Mouse (Mus musculus) kidney, postnatal 0 days (tissue): ENCODE measurements around the gene Klhl22. TPM values are rescaled to one million over a fixed set of nuclear protein-coding genes. Genes with fewer than 3 reads are reported as not detected.
"Not testable (repeated sequence)": the region's sequence is repeated elsewhere in the genome, so short reads cannot be mapped to it uniquely, and the experiment has no call there.

ENCODE experiments used
- ATAC-seq: fragments of 200-750 bp; cut with Nextera tagmentation; replicated peaks from 2 replicates; pipeline ENCODE4 v1.8.0; 2017; ENCODE audit warnings: low read depth, moderate number of reproducible peaks, moderate TSS enrichment, moderate library complexity; ENCODE audit not compliant: low FRiP score
- DNase-seq: peaks from one replicate; pipeline ENCODE4 v3.0.0-alpha.2; 2016; ENCODE audit warnings: low spot score
- H3K27ac ChIP-seq: fragments of 300-500 bp; sonication (generic); 2 replicates; pipeline ENCODE4 v1.5.1; 2014; ENCODE audit warnings: mild to moderate bottlenecking
- H3K27me3 ChIP-seq: fragments of 300-500 bp; sonication (generic); 2 replicates; pipeline ENCODE4 v1.6.1; 2014; ENCODE audit warnings: low read length, mixed read lengths; ENCODE audit not compliant: insufficient read depth
- H3K36me3 ChIP-seq: fragments of 300-500 bp; sonication (generic); 2 replicates; pipeline ENCODE4 v1.6.1; 2014; ENCODE audit warnings: low read length, mixed read lengths; ENCODE audit not compliant: insufficient read depth
- H3K4me1 ChIP-seq: fragments of 300-500 bp; sonication (generic); replicated peaks from 2 replicates; pipeline ENCODE4 v1.6.1; 2014; ENCODE audit warnings: antibody characterized with exemption, low read length, mixed read lengths; ENCODE audit not compliant: insufficient read depth
- H3K4me2 ChIP-seq: fragments of 300-500 bp; sonication (generic); 2 replicates; pipeline ENCODE4 v1.6.1; 2014; ENCODE audit warnings: mild to moderate bottlenecking, low read length, moderate library complexity, mixed read lengths
- H3K4me3 ChIP-seq: fragments of 300-500 bp; sonication (generic); replicated peaks from 2 replicates; pipeline ENCODE4 v1.5.1; 2014; ENCODE audit warnings: low read depth, low read length
- H3K9ac ChIP-seq: fragments of 300-500 bp; sonication (generic); 2 replicates; pipeline ENCODE4 v1.6.1; 2014; ENCODE audit warnings: low read depth, low read length
- H3K9me3 ChIP-seq: fragments of 300-500 bp; sonication (generic); replicated peaks from 2 replicates; pipeline ENCODE4 v1.6.1; 2016; ENCODE audit warnings: low read length, inconsistent platforms, mixed read lengths
- CTCF ChIP-seq: IDR thresholded peaks from 2 replicates; pipeline ENCODE4 v1.5.1; 2016; ENCODE audit warnings: antibody characterized with exemption, low read depth, mild to moderate bottlenecking, moderate library complexity
- WGBS: fragments of 180-500 bp; shearing (Covaris S2); extraction: QIAGEN DNeasy Blood & Tissue Kit; methylation state at CpG from one replicate; pipeline ENCODE4 v1.1.7; 2014; 5-methylcytosine and 5-hydroxymethylcytosine counted together
- polyA plus RNA-seq: library from polyadenylated mRNA; unstranded; fragments of >200 nt; fragmentation: Nextera tagmentation; extraction: Ambion mirVana; gene quantifications from 2 replicates; pipeline ENCODE4 v1.2.1, GENCODE M21; 2015

Gene Klhl22
- polyA plus RNA-seq, 1 experiment from 2014 or later: 39.3 TPM

GRCm38 (mm10) chr16:17733646-17734045, 25.8 kb upstream of the Klhl22 start:
- Histone ChIP-seq H3K27ac (no peak overlapping the region), H3K4me1 (no peaks in the 10 kb centered on the region), H3K27me3 (no peaks in the 10 kb centered on the region), H3K4me2 (0 out of 2 replicates have a peak overlapping the region, but pooled peaks have one; percentile 34), H3K36me3 (no peaks in the 10 kb centered on the region), H3K9ac (no peak overlapping the region), H3K9me3 (no peaks in the 10 kb centered on the region), H3K4me3 (no peak overlapping the region)
- 47% methylated on average over 2 of the region's 2 CpGs for WGBS
- ATAC-seq (no peak), DNase-seq (no peak)
- TF ChIP-seq CTCF: no peak

DNA sequence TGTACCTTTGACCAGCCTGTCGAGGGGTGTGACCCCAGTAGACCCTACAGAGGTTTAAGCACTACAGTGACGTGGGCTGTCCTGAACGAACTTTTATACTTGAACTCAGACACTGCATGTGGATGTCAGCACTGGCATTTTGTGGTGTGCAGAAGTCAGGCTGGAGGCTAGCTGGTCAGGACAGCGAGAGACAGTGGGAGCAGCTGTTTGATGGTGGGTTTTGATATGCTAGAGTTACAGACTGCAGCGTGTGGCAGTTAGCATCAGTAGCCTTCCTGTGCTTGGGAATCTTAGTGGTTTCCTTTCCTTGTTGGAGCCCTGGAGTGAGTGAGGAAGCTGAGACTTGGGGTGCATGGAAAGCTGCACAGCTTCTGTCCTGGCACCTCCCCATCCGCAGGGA, 24.5 kb upstream of the Klhl22 start:
- ATAC-seq: not testable (repeated sequence)
- WGBS: 85% methylated on average over 6 of the region's 6 CpGs

GRCm38 (mm10) chr16:17736156-17736555, 23.3 kb upstream of the Klhl22 start:
- Histone ChIP-seq H3K9ac (no peak overlapping the region), H3K4me1 (no peaks in the 10 kb centered on the region), H3K4me3 (no peak overlapping the region), H3K36me3 (no peaks in the 10 kb centered on the region), H3K4me2 (no peak overlapping the region), H3K9me3 (no peaks in the 10 kb centered on the region), H3K27me3 (no peaks in the 10 kb centered on the region), H3K27ac (no peak overlapping the region)
- DNase-seq (no peak), ATAC-seq (no peak)
- WGBS: 46% methylated on average over 4 of the region's 4 CpGs
- no peak for TF ChIP-seq CTCF

More for the DNA sequence above, 24.5 kb upstream of the Klhl22 start:
- H3K9me3 ChIP-seq, H3K36me3 ChIP-seq, H3K27me3 ChIP-seq, H3K27ac ChIP-seq, DNase-seq, H3K4me3 ChIP-seq, H3K9ac ChIP-seq, H3K4me2 ChIP-seq, H3K4me1 ChIP-seq: not testable (repeated sequence)

DNA sequence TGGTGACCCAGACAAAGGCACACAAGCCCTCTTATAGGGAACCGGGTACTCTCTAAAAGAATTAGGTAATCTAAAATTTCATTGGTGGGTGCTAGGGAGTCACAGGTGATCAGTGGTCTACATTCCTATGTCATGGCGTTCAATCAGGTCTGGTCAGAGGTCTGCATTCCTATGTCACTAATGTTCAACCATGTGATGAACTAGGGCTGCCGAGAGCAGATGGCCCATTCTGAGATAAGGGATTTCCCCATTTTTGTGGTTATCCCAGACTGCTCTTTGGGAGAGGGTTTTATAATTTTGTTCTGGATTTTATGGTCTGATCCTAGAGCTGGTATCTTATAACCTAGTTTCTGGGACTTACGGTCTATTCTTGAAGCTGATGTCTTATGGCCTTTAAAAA, 19.3 kb upstream of the Klhl22 start:
- 70% methylated on average over 4 of the region's 4 CpGs for WGBS
- H3K9ac ChIP-seq: no peak overlapping the region
- no peaks in the 10 kb centered on the region for H3K9me3 ChIP-seq
- no peaks in the 10 kb centered on the region for H3K4me1 ChIP-seq
- H3K36me3 ChIP-seq: no peaks in the 10 kb centered on the region
- DNase-seq (no peak), ATAC-seq (no peak)
- H3K27ac ChIP-seq: no peak overlapping the region
- no peaks in the 10 kb centered on the region for H3K27me3 ChIP-seq
- no peak overlapping the region for H3K4me3 ChIP-seq
- H3K4me2 ChIP-seq: no peak overlapping the region
- no peak for TF ChIP-seq CTCF

GRCm38 (mm10) chr16:17742810-17743209, 16.6 kb upstream of the Klhl22 start:
- no peak; the same call in 1 of the 2 replicates for TF ChIP-seq CTCF
- Histone ChIP-seq H3K27me3 (no peaks in the 10 kb centered on the region), H3K4me3 (no peak overlapping the region), H3K27ac (no peak overlapping the region), H3K9me3 (no peaks in the 10 kb centered on the region), H3K9ac (no peak overlapping the region), H3K36me3 (no peaks in the 10 kb centered on the region), H3K4me1 (no peaks in the 10 kb centered on the region), H3K4me2 (no peak overlapping the region)
- DNase-seq (no peak), ATAC-seq (no peak)
- WGBS: 86% methylated on average over 1 of the region's 1 CpGs

DNA sequence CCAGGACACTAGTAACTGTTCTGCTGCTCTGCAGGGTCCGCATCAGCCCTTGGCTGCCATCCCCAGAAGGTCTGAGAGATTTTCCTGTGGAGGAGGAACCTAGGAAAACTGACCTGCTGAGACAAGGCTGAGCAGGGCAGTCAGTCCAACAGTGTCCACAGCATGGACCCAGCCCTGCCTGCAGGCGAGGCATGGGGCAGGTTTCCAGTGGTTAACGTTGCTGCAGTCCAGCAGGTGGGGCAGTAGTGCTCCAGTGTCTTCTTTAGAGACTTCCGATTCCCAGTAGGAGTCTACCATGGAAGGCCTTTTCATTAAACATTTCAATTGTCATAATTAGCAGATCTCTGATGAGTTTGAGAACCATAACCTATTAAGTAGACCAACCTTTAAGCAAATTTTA, 16.1 kb upstream of the Klhl22 start:
- Histone ChIP-seq H3K4me1 (no peaks in the 10 kb centered on the region), H3K9ac (no peak overlapping the region), H3K27me3 (no peaks in the 10 kb centered on the region), H3K9me3 (no peaks in the 10 kb centered on the region), H3K4me2 (no peak overlapping the region), H3K4me3 (no peak overlapping the region), H3K27ac (no peak overlapping the region), H3K36me3 (no peaks in the 10 kb centered on the region)
- TF ChIP-seq CTCF: peak; percentile 55
- WGBS: 44% methylated on average over 4 of the region's 4 CpGs
- DNase-seq (no peak), ATAC-seq (no peak)

- ATAC-seq: no peak
- Histone ChIP-seq H3K27me3 (no peaks in the 10 kb centered on the region), H3K9me3 (no peaks in the 10 kb centered on the region), H3K4me2 (no peak overlapping the region), H3K4me1 (no peaks in the 10 kb centered on the region), H3K27ac (no peak overlapping the region), H3K9ac (no peak overlapping the region), H3K4me3 (no peak overlapping the region), H3K36me3 (no peaks in the 10 kb centered on the region)
- DNase-seq: peak; percentile 47
- 10% methylated on average over 1 of the region's 1 CpGs for WGBS
- peak; percentile 78 for TF ChIP-seq CTCF
Measured at GRCm38 (mm10) chr16:17744536-17744935, 14.9 kb upstream of the Klhl22 start.
